Comparison of ENCODE assay signal across 10 mouse cellular contexts in the genomic region with DNA sequence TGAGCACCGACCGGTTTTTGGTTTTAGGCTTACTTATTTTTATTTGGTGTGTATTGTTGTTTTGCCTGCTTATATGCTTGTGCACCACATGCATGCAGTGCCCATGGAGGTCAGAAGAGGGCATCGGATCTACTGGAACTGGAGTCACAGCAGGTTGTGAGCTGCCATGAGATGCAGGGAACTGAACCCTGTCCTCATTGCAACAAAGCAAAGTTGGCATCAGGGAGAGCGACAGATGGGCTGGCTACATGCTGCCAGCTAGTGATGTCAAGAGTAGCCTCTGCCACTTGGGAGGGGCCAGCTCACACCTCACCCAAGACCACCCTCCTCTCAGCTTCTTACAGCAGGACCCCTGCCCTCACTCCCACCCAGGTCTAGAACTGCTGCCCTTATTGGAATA. TPM values are rescaled to one million over a fixed set of nuclear protein-coding genes. Genes with fewer than 3 reads are reported as not detected.
DNase-seq lines count a peak whose midpoint lies in the region; ATAC-seq and TF ChIP-seq lines count a peak whose summit lies in the region.
"Had no signal": no experiment of that assay in that cellular context is flagged by ENCODE, and none has a peak within 500 bp of the region (broad histone marks: within the 10 kb centered on the region; RNA-seq: fewer than 3 reads in every experiment).

No protein-coding gene starts in this region.

- TF ChIP-seq CTCF in lung, postnatal 0 days (IDR thresholded peaks at IDR 0.05), result peak; percentile 44
- TF ChIP-seq CTCF in bone marrow, adult 2 months (IDR thresholded peaks at IDR 0.05; ENCODE audit: control insufficient read depth, insufficient read depth, low read length), result peak; percentile 20; the same call in 1 of the 2 replicates

- H3K4me1 ChIP-seq in hindbrain, embryonic 11.5 days (replicated peaks; ENCODE audit: control insufficient read depth, insufficient read depth, low read length), result no peaks in the 10 kb centered on the region
- H3K4me1 ChIP-seq in hindbrain, embryonic 13.5 days (replicated peaks), result peaks cover 12% of the 10 kb centered on the region
- no peaks in the 10 kb centered on the region for H3K4me1 ChIP-seq in lung, postnatal 0 days (ENCODE audit: insufficient read depth, low read depth, low read length)
- H3K4me1 ChIP-seq in bone marrow, adult 2 months (ENCODE audit: control insufficient read depth, insufficient read depth, low read length), result peaks cover 2% of the 10 kb centered on the region
- H3K4me1 ChIP-seq: embryonic facial prominence, embryonic 12.5 days had no signal

- 0 out of 2 replicates have a peak, but pooled peaks have one; percentile 19 for ATAC-seq in hindbrain, embryonic 11.5 days (ENCODE audit: low FRiP score)
- ATAC-seq in hindbrain, embryonic 13.5 days (ENCODE audit: low FRiP score), result no peak
- ATAC-seq in lung, postnatal 0 days, result 0 out of 2 replicates have a peak, but pooled peaks have one; percentile 8
- ATAC-seq in erythroblast, adult 5-6 weeks (replicated peaks; ENCODE audit: low FRiP score, poor library complexity, severe bottlenecking), result no peak

- no peak for TF ChIP-seq EP300 in lung, postnatal 0 days (IDR thresholded peaks at IDR 0.05)

- H3K27me3 ChIP-seq in hindbrain, embryonic 11.5 days (ENCODE audit: control insufficient read depth, insufficient read depth, low read length), result no peaks in the 10 kb centered on the region
- H3K27me3 ChIP-seq in hindbrain, embryonic 13.5 days, result no peaks in the 10 kb centered on the region
- no peaks in the 10 kb centered on the region for H3K27me3 ChIP-seq in lung, postnatal 0 days (replicated peaks; ENCODE audit: insufficient read depth, low read length)
- H3K27me3 ChIP-seq: embryonic facial prominence, embryonic 12.5 days; hindbrain, embryonic 15.5 days had no signal

- no peak overlapping the region for H3K4me2 ChIP-seq in hindbrain, embryonic 11.5 days (replicated peaks; ENCODE audit: low read depth, low read length)
- H3K4me2 ChIP-seq in hindbrain, embryonic 13.5 days, result no peak overlapping the region
- no peak overlapping the region for H3K4me2 ChIP-seq in lung, postnatal 0 days (replicated peaks; ENCODE audit: low read depth, low read length)
- H3K4me2 ChIP-seq: embryonic facial prominence, embryonic 12.5 days; hindbrain, embryonic 15.5 days had no signal

- no peak overlapping the region for H3K4me3 ChIP-seq in hindbrain, embryonic 11.5 days (ENCODE audit: low read depth, low read length)
- no peak overlapping the region for H3K4me3 ChIP-seq in hindbrain, embryonic 13.5 days
- H3K4me3 ChIP-seq in lung, postnatal 0 days (ENCODE audit: low read depth, low read length), result no peak overlapping the region
- H3K4me3 ChIP-seq in bone marrow, adult 2 months (replicated peaks; ENCODE audit: control insufficient read depth, low read depth, low read length), result no peak overlapping the region
- H3K4me3 ChIP-seq: embryonic facial prominence, embryonic 12.5 days; hindbrain, embryonic 15.5 days had no signal

- WGBS in hindbrain, embryonic 11.5 days, result 85% methylated on average over 4 of the region's 4 CpGs
- WGBS in hindbrain, embryonic 13.5 days, result 85% methylated on average over 4 of the region's 4 CpGs
- 82% methylated on average over 4 of the region's 4 CpGs for WGBS in lung, postnatal 0 days
- 90% methylated on average over 4 of the region's 4 CpGs for WGBS in bone marrow, adult 2 months

- H3K27ac ChIP-seq in hindbrain, embryonic 11.5 days (ENCODE audit: low read depth, low read length), result no peak overlapping the region
- no peak overlapping the region for H3K27ac ChIP-seq in hindbrain, embryonic 13.5 days
- H3K27ac ChIP-seq in lung, postnatal 0 days (ENCODE audit: low read length), result no peak overlapping the region
- H3K27ac ChIP-seq in bone marrow, adult 2 months (ENCODE audit: control insufficient read depth, insufficient read depth, low read depth, low read length, poor library complexity), result no peak overlapping the region; the same call in 1 of the 2 replicates
- H3K27ac ChIP-seq: embryonic facial prominence, embryonic 12.5 days; hindbrain, embryonic 15.5 days had no signal

- no peaks in the 10 kb centered on the region for H3K9me3 ChIP-seq in hindbrain, embryonic 11.5 days (ENCODE audit: control insufficient read depth, low read length)
- no peaks in the 10 kb centered on the region for H3K9me3 ChIP-seq in hindbrain, embryonic 13.5 days
- no peaks in the 10 kb centered on the region for H3K9me3 ChIP-seq in lung, postnatal 0 days (ENCODE audit: low read length)
- H3K9me3 ChIP-seq: embryonic facial prominence, embryonic 12.5 days; hindbrain, embryonic 15.5 days had no signal

- TF ChIP-seq POLR2A in bone marrow, adult 2 months (IDR thresholded peaks at IDR 0.05; ENCODE audit: borderline replicate concordance, control insufficient read depth, low read depth, low read length), result no peak

- H3K36me3 ChIP-seq in hindbrain, embryonic 11.5 days (ENCODE audit: control insufficient read depth, insufficient read depth, low read length), result 0 out of 2 replicates have a peak, but pooled peaks cover 5% of the 10 kb centered on the region
- peaks cover 53% of the 10 kb centered on the region for H3K36me3 ChIP-seq in hindbrain, embryonic 13.5 days
- peaks cover 17% of the 10 kb centered on the region for H3K36me3 ChIP-seq in lung, postnatal 0 days (ENCODE audit: insufficient read depth, low read length)

- no peak for DNase-seq in hindbrain, embryonic 11.5 days (ENCODE audit: low spot score)
- DNase-seq in lung, postnatal 0 days (ENCODE audit: low spot score), result no peak
- no peak for DNase-seq in lung, postnatal 10 days
- DNase-seq in retina, postnatal 1 day, result peak; percentile 8
- DNase-seq: lung, postnatal 14 days had no signal

- H3K9ac ChIP-seq in hindbrain, embryonic 11.5 days (ENCODE audit: low read depth, low read length), result no peak overlapping the region
- H3K9ac ChIP-seq in hindbrain, embryonic 13.5 days, result no peak overlapping the region
- no peak overlapping the region for H3K9ac ChIP-seq in lung, postnatal 0 days (replicated peaks; ENCODE audit: low read depth)
- H3K9ac ChIP-seq: embryonic facial prominence, embryonic 12.5 days; hindbrain, embryonic 15.5 days had no signal

RNA-seq across cellular contexts. Expression of gene Capn2, which starts 51.4 kb away (rescaled TPM):
- 69.5 and 78.2 TPM in 2 replicates for polyA plus RNA-seq in hindbrain, embryonic 11.5 days (2014; fragmentation: Nextera tagmentation; extraction: Ambion mirVana)
- polyA plus RNA-seq in hindbrain, embryonic 13.5 days (2015; fragmentation: Nextera tagmentation; extraction: Ambion mirVana), result 85.0 and 85.8 TPM in 2 replicates
- polyA plus RNA-seq in lung, postnatal 0 days (2015; fragmentation: Nextera tagmentation; extraction: Ambion mirVana), result 135 and 149 TPM in 2 replicates
- polyA plus RNA-seq in bone marrow, adult 2 months (2011; ENCODE audit: insufficient read depth, insufficient read length, low replicate concordance, missing spikeins), result 12.2 and 30.1 TPM in 2 replicates
- 4.6 and 7.5 TPM in 2 replicates for total RNA-seq in erythroblast, adult 5-6 weeks (2015; ENCODE audit: low replicate concordance)
- total RNA-seq in erythroblast, adult 5-6 weeks (2017; ENCODE audit: low replicate concordance), result 7.2 and 11.4 TPM in 2 replicates

RNA-seq across cellular contexts. Expression of gene Trp53bp2, which starts 57.0 kb away (rescaled TPM):
- polyA plus RNA-seq in hindbrain, embryonic 11.5 days (2014; fragmentation: Nextera tagmentation; extraction: Ambion mirVana), result 28.0 and 30.3 TPM in 2 replicates
- 20.5 and 21.7 TPM in 2 replicates for polyA plus RNA-seq in hindbrain, embryonic 13.5 days (2015; fragmentation: Nextera tagmentation; extraction: Ambion mirVana)
- polyA plus RNA-seq in lung, postnatal 0 days (2015; fragmentation: Nextera tagmentation; extraction: Ambion mirVana), result 27.0 and 30.1 TPM in 2 replicates
- 4.0 and 5.4 TPM in 2 replicates for polyA plus RNA-seq in bone marrow, adult 2 months (2011; ENCODE audit: insufficient read depth, insufficient read length, low replicate concordance, missing spikeins)
- 1.2 and 3.6 TPM in 2 replicates for total RNA-seq in erythroblast, adult 5-6 weeks (2015; ENCODE audit: low replicate concordance)
- 2.2 and 2.6 TPM in 2 replicates for total RNA-seq in erythroblast, adult 5-6 weeks (2017; ENCODE audit: low replicate concordance)

Comparison
In these comparisons a context has a peak if more than half of its experiments do, and no peak if none do; other contexts are left out.
1. ATAC-seq: peak in hindbrain, embryonic 11.5 days (single experiment) and lung, postnatal 0 days (single experiment); none in hindbrain, embryonic 13.5 days (single experiment) and erythroblast, adult 5-6 weeks (single experiment).